Mouse (Mus musculus) layer of hippocampus, adult 2 months (tissue): Measurements from ENCODE around the gene Rabep1. TPM values are rescaled to one million over a fixed set of nuclear protein-coding genes. Genes with fewer than 3 reads are reported as not detected.

Source experiments
- DNase-seq, 2 experiments: peaks; one replicate each; pipeline ENCODE4 v3.0.0; 2022; ENCODE audit warnings: low spot score in 2 of 2
- H3K27ac ChIP-seq: fragments of 200-600 bp; 2 replicates; pipeline ENCODE4 v1.8.1; 2022
- H3K4me3 ChIP-seq: fragments of 200-600 bp; 2 replicates; pipeline ENCODE4 v1.8.1; 2022; ENCODE audit warnings: mild to moderate bottlenecking
- CTCF ChIP-seq: fragments of 200-600 bp; conservative IDR thresholded peaks from 2 replicates; pipeline ENCODE4 v1.8.1; 2022; ENCODE audit warnings: antibody characterized with exemption, mild to moderate bottlenecking, moderate library complexity
- total RNA-seq, 2 experiments: library from RNA; stranded (reverse); gene quantifications; 2 replicates each; pipeline ENCODE4 v1.2.3; 2021

Gene Rabep1
- total RNA-seq, 2 experiments from 2014 or later, result 122 to 124 TPM

DNA sequence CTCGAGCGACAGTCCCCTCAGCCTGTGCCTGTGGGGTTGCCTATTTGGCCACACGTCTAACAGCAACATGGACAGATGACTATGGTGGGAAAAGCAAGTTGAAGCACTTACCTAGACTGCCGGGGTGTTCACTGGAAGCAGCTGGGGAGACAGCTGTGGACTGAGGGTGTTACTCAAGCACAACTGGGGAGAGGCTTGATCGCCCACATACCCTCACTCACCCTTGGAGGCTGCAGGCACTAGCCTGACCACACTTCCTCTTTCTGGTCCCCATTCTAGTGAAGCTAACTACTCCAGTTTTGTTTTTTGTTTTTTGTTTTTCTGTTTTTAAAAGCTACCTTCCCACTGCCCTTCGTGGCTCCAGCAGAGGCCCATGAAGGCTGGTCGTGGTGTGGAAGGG is 32.2 kb upstream of the Rabep1 start, which contains the start of gene Scimp:
Gene Scimp (minus strand): TSS at position 222 of the 400 bp plus-strand sequence.
- DNase-seq, result no peak
- TF ChIP-seq CTCF, result no peak
- Histone ChIP-seq H3K27ac (no peak within 1 kb of the TSS), H3K4me3 (no peak within 1 kb of the TSS)

GRCm38 (mm10) chr11:70815071-70815470 is 29.5 kb upstream of the Rabep1 start:
- H3K4me3 ChIP-seq, result no peak overlapping the region
- no peak overlapping the region for H3K27ac ChIP-seq
- no peak for DNase-seq
- TF ChIP-seq CTCF, result no peak

DNA sequence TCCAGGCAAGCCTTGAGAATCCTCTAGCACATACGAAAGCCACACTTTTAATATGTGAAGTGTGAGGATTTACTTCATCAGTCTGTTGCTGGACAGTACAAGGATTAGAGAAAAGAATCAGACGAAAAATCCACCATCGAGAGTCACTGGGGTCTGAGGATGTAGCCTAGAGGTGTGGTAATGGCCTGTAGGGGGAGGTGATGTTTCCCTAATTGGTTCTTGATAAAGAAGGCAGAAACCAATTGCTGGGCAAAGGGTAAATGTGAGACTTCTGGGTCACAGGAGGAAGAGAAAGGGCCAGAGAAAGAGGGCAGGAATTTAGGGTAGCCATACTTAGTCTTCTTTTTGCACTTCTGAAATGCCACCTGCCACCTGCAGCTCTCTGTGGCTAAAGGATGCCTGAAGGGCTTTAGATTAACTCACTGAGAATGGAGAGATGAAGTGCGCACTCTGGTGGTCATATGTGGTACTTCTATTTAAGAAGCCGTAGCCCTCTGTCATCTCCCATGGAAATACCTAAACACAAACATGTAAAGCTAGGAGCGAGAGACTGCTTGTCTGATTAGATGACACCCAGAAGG is 29.0 kb upstream of the Rabep1 start:
- TF ChIP-seq CTCF, result peak; percentile 92
- DNase-seq, result peak; percentile 42 to 71
- Histone ChIP-seq H3K27ac (no peak overlapping the region), H3K4me3 (no peak overlapping the region)

DNA sequence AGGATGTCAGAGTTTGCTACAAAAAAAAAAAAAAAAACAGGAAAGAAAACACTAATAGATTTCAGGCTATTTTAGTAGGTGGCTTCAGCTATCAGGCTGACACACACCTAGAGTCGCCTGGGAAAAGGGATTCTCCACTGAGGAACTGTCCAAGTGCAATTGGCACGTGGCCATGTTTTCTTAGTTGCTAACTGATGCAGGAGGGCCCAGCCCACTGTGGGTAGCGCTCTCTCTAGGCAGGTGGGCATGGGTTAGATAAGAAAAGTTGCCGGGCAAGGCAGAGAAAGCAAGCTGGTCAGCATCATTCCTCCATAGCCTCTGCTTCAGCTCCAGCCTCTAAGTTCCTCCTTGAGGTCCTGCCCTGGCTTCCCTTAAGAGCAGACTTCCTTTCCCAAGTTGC is 27.8 kb upstream of the Rabep1 start:
- no peak for DNase-seq
- no peak for TF ChIP-seq CTCF
- Histone ChIP-seq H3K27ac (no peak overlapping the region), H3K4me3 (no peak overlapping the region)

- no peak for DNase-seq
- no peak for TF ChIP-seq CTCF
- H3K27ac ChIP-seq, result no peak overlapping the region
- H3K4me3 ChIP-seq, result no peak overlapping the region
Measured at GRCm38 (mm10) chr11:70820120-70820519, 24.5 kb upstream of the Rabep1 start.

DNA sequence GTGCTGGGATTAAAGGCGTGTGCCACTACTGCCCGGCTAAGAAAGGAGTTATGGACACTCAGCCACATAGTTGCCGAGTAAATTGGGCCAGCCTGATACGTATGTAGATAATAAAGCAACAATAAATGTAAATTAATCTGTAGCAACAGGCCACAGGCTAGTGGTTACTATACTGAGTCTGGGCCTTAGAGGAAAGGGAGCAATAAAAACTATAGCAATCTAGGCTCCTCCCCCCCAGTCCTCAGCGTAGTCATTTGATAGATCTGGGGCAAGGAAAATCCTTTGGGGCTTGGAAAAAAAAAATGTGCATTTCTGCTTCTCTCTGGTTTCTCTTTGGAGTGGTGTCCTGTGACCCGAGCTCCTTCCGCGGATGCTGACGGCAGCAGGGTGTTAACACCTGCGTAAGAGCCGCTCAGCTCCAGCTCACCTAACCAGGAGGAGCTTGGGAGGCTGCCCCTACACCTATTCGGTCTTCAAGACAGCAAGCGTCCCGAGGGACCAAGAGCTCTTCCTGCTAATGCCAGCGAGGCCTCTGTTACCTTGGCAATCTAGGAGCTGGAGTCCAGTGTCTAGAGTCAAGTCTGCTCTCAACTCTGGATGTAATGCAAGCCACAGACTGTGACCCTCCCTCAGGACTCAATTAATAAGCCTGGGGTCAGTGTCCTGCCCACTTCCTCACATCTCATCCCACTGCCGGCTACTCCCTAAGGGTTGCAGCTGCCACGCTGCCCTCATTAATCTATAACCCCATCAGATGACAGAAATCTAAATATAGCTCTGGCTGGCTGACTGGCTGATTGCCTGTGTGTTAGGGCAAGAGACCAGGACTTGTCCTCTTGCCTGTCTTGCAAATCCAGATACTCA is 22.6 kb upstream of the Rabep1 start:
- DNase-seq, result no peak
- no peak overlapping the region for H3K4me3 ChIP-seq
- no peak overlapping the region for H3K27ac ChIP-seq
- no peak for TF ChIP-seq CTCF

DNA sequence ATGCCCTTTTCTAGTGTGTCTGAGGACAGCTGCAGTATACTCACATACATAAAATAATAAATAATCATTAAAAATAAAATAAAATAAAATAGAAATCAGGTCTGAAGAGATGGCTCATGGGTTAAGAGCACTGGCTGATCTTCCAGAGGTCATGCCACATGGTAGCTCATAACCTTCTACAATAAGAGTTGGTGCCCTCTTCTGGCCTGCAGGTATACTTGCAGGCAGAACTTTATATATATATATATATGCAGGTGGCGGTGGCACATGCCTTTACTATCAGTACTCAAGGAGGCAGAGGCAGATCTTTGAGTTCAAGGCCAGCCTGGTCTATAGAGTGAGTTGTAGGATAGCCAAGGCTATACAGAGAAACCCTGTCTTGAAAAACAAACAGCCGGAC is 18.4 kb upstream of the Rabep1 start:
- peak; percentile 57 for TF ChIP-seq CTCF
- no peak for DNase-seq
- H3K4me3 ChIP-seq, result no peak overlapping the region
- no peak overlapping the region for H3K27ac ChIP-seq

DNA sequence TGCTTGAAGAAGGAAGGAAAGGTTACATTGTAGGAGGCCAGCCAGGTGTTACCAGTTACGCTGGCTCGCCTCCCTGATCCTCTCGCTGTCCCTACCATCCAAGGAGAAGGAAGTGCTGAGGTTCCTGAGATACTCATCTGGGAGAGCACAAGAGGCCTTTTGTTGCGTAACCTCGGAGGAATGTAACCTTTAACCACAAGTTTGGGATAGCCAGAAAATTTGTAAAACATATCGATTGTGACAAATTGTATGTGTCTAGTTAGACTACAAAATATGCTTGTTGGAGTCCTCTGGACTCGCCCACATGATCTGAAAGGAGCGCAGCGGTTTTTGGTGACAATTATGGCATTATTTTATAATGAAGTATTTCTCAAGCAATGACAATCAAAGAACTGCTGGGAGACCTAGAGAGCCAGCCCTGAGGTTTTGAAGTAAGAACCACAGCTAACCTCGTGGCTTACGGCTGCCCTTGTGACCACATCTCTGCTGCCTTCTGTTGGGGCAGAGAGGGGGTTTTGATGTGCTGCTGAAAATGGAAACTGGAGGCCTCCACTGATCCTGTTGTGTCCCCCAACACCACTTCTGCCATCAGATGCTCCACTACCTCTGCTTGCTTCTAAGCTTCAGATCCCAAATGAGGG is 15.5 kb upstream of the Rabep1 start:
- Histone ChIP-seq H3K27ac (no peak overlapping the region), H3K4me3 (no peak overlapping the region)
- no peak for TF ChIP-seq CTCF
- DNase-seq, result no peak

DNA sequence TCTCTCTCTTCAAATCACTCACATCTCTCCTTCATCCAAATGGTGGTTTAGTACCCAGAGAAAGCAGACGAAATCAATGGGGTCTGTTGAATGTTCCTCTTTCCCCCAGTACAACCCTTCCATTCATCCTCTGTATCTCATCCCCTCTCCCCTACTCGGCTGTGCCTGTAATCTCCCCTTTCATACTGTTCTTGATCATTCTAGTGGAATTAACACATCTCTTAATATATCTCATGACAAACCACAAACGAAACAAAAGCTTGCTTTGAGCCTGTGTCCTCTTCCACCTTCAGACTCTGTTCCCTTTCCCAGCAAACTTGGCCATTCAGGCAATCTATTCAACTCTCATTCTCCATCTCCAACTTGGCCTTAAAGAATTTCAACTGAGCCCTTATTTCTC is 13.4 kb upstream of the Rabep1 start:
- Histone ChIP-seq H3K4me3 (no peak overlapping the region), H3K27ac (peak overlapping the region; percentile 73)
- no peak for TF ChIP-seq CTCF
- no peak for DNase-seq

GRCm38 (mm10) chr11:70833408-70833807 is 11.2 kb upstream of the Rabep1 start:
- DNase-seq, result no peak
- TF ChIP-seq CTCF, result no peak
- no peak overlapping the region for H3K4me3 ChIP-seq
- no peak overlapping the region for H3K27ac ChIP-seq

DNA sequence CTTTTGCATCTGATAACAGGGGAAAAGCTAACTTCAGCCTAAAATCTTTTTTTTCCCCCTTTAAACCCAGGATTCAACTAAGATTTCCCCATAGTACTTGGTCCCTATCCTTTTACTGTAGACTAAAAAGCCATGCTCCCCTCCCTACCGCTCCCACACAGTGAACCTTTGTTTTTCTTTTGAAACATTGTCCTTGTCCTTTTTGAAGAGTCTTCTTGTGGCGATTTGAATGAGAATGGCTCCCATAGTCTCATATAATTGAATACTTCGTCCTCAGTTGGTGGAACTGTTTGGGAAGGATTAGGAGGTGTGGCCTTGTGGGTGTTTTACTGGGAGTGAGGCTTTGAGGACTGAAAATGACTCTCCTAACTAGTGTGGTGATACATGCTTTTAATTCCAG is 10.7 kb upstream of the Rabep1 start:
- H3K27ac ChIP-seq, result no peak overlapping the region
- no peak for TF ChIP-seq CTCF
- no peak for DNase-seq
- no peak overlapping the region for H3K4me3 ChIP-seq

GRCm38 (mm10) chr11:70835381-70835831 is 9.2 kb upstream of the Rabep1 start:
- TF ChIP-seq CTCF, result no peak
- DNase-seq, result no peak
- H3K4me3 ChIP-seq, result no peak overlapping the region
- 0 out of 2 replicates have a peak overlapping the region, but pooled peaks have one; percentile 3 for H3K27ac ChIP-seq

- Histone ChIP-seq H3K27ac (no peak overlapping the region), H3K4me3 (no peak overlapping the region)
- DNase-seq, result no peak
- no peak for TF ChIP-seq CTCF
Measured at GRCm38 (mm10) chr11:70837031-70837430, 7.5 kb upstream of the Rabep1 start.

- TF ChIP-seq CTCF, result no peak
- DNase-seq, result no peak
- Histone ChIP-seq H3K4me3 (no peak overlapping the region), H3K27ac (no peak overlapping the region)
Measured at GRCm38 (mm10) chr11:70838610-70839009, 6.0 kb upstream of the Rabep1 start.
